Mouse (Mus musculus) Patski (cell line): ENCODE measurements at regions not wholly inside any gene's neighbourhood (a gene's known extent, or its start where the extent isn't known, plus 50 kb on each side); places are given as distances from the start of the nearest gene placed in this dataset.

Experiments
- ATAC-seq: fragments of 100-300 bp; one replicate; pipeline ENCODE4 v1.8.0; 2021
- CTCF ChIA-PET: fragments of 350-600 bp; sonication (Branson Sonifier 250); formaldehyde crosslinking; loops from one replicate; lab custom pipeline; 2022; ENCODE audit warnings: inconsistent platforms; lab: Charles Lee
- POLR2A ChIA-PET: fragments of 350-600 bp; sonication (Branson Sonifier 250); formaldehyde crosslinking; loops from one replicate; lab custom pipeline; 2022; ENCODE audit warnings: antibody characterized with exemption, inconsistent platforms; lab: Charles Lee
- DNase-seq: peaks from one replicate; pipeline ENCODE4 v3.0.0-alpha.2; 2011; ENCODE audit warnings: low read depth, low spot score
- H3K27me3 ChIP-seq: fragments of 371-371 bp; one replicate; pipeline ENCODE4 v1.5.1; 2021
- CTCF ChIP-seq: fragments of 100-300 bp; IDR thresholded peaks from one replicate; pipeline ENCODE4 v1.5.1; 2021
- in situ Hi-C: fragments of 300-500 bp; cut with MboI; formaldehyde crosslinking; loops from 3 replicates; pipeline ENCODE4 v1.11.1; 2018; ENCODE audit warnings: low pct_unique_long_range_greater_than_20kb, mixed read lengths

DNA sequence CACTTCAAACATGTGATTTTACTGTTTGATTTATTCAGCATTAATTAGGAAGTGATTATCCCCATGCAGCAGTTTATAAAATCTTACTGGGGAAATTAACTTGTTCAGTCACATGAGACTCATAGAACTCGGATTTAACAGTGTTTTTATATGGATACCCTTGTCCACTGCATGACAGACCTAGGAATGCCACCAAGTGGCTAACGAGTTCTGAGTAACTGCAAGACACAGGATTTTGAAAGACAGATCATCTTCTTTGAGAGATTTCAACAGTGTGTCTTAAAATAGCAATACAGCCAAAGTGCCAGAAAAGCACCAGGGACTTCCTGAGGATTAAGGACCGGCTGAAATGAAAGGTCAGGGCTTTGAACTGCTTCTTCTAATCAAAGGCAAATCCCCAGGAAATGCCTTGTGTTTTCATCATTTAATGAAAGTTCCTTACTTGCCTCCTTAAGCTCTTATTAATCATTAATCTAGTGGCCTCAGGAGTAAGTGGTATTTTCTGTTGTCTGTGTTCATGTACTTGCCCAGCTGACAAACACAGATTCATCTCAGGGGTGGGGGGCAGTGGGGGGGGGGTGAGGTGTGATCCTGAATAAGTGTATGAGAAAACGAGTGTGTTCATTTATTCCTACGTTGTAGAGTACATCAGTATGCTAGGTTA lies 193.4 kb downstream of the Gm13691 start:
- in situ Hi-C loops = no loop called here
- DNase-seq (peak; percentile 20), ATAC-seq (no peak)
- peaks cover 12% of the 10 kb centered on the region for H3K27me3 ChIP-seq
- ChIA-PET CTCF (interaction anchor here (0.9 kb wide), 1 partner anchor 69 kb away, joined by 3 read pairs; no protein-coding TSS in a partner anchor), POLR2A (no interaction called here)
- TF ChIP-seq CTCF = no peak

DNA sequence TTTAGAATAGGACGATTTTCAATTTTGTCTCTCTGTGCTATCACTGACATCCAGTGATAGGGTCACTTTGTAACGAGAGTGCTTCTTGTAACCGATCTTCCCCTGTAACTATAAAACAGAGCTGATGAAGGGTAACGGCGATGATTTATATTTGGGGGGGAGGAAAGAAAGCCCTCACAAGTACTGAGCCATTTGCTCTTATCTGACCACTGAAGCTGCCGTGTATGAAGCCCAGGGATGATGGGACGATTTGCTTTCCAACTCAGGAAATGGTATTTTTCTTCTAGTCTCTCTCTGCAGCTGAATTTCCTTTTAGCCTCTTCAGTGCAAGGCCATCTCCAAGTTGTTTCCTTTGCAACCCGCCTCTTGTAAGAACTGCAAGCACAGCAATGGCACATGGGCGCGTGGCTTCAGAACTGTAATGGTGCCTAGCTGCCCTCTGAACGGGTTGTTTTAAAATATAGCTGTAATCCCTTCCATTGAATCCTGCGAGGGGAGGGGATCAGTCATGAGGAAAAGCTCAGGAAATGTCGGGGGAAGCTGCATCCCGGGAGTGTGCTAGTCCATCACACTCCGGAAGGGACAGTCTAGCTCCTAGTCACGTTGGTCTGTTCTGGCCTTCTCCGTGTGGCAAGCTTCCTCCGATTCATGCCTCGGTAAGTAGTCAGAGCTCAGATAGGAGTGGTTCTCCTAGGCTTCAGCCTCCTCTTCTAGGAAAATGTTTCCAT lies 194.1 kb downstream of the Gm13691 start:
- ATAC-seq (no peak), DNase-seq (no peak)
- ChIA-PET CTCF (interaction anchor here (0.9 kb wide), 1 partner anchor 70 kb away, joined by 3 read pairs; no protein-coding TSS in a partner anchor), POLR2A (no interaction called here)
- H3K27me3 ChIP-seq = peaks cover 12% of the 10 kb centered on the region
- in situ Hi-C loops = no loop called here
- TF ChIP-seq CTCF = no peak

DNA sequence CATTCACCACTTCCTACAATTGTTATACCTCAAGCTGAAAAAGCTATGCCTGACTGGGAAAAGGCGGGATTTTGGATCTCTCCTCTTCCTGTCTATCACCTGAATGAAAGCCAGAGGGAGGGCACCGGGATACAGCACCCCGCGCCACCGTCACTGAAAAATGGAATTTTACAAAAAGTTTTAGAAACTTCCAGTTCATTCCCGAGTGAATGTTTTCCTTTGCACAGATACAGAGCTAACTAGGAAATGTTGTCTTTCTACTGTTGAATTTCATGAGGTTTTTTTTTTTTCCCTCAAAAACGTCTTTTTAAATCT lies 194.6 kb downstream of the Gm13691 start:
- DNase-seq (no peak), ATAC-seq (no peak)
- POLR2A ChIA-PET = no interaction called here
- CTCF ChIA-PET = no interaction called here
- in situ Hi-C loops = no loop called here
- peaks cover 12% of the 10 kb centered on the region for H3K27me3 ChIP-seq
- TF ChIP-seq CTCF = no peak

DNA sequence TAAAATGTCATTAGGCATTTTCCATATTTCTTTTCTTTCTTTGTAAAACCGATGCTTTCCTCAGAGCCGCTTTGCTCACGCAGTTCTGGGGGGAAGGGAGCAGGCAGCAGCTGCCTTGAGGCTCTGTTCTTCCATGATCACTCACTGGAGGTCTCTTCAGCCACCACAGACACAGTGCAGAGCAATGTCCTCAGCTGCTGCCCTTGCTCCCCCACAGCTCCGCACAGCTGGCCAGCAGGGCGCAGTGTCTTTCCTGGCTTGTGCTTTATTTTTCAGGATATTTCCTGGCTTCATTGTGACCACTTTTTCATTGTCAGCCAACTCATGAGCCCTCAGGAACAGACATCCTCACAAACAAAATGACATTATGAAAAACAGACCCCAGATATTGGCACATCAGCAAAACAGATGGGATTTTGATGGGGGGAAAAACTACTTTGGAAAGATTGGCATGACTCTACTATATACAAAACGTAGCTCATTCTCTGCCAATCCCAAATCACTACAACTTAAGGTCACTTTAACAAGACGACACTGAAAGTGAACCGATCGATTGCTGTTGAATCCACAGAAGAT lies 195.9 kb downstream of the Gm13691 start:
- DNase-seq (no peak), ATAC-seq (no peak)
- POLR2A ChIA-PET = no interaction called here
- no peak for TF ChIP-seq CTCF
- CTCF ChIA-PET = no interaction called here
- in situ Hi-C loops = no loop called here
- peaks cover 9% of the 10 kb centered on the region for H3K27me3 ChIP-seq

DNA sequence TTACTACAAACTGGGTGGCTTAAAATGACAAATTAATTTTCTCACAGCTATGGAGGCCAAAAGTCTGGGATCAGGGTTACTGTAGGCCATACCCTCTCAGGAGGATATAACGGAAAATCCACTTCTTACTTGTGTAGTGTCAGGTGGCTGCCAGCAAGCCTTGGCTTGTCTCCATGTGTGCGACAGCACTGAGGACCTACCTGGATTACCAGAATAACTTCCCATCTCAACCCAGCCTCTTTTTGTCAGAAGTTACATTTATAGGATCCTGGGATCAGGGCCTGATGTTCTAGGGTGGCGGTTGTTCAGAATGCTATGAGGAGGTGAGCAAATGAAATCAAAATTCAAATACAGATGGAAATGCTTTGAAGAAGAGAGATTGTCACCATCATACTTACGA lies 197.1 kb downstream of the Gm13691 start:
- TF ChIP-seq CTCF = no peak
- CTCF ChIA-PET = no interaction called here
- ATAC-seq (no peak), DNase-seq (no peak)
- POLR2A ChIA-PET = no interaction called here
- in situ Hi-C loops = no loop called here
- H3K27me3 ChIP-seq = peaks cover 12% of the 10 kb centered on the region

DNA sequence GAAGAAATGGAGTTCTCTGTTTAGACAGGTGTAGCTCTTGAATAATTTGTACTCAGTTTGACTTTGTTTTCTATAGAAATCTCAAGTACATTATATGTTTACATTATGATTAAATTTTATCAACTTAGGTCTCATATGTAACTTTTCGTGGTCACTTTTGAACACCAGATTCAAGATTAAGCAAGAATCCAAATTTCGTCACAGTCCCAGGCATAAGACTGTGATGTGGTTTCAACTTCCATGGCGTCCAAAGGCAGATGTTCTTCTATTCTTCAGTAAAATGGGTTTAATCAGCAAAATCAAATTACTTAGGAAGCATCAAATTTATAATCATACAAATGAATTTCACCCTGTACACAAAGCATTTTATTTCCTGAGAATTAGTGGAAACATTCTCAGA lies 198.9 kb downstream of the Gm13691 start:
- DNase-seq (no peak), ATAC-seq (no peak)
- POLR2A ChIA-PET = no interaction called here
- in situ Hi-C loops = no loop called here
- CTCF ChIA-PET = no interaction called here
- no peak for TF ChIP-seq CTCF
- peaks cover 12% of the 10 kb centered on the region for H3K27me3 ChIP-seq

DNA sequence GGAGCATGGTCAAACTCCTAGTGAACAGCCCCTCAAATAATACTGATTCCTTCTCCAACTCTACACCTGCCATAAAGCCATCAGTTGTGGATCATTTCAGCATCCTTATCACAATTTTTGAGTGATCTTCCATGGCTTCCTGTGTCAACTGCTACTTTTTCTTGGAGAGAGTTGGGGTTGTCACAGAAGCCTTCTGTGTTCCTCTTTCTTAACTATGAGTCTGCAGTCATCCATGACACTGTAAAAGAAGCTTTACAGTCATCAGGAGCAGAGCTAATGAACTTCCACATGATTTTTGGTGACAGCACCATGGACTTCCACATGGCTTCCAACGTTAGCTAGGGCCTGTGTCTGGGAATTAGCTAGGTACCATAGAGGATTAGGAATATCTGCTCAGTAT lies 208.1 kb downstream of the Calcrl start:
- CTCF ChIA-PET = no interaction called here

DNA sequence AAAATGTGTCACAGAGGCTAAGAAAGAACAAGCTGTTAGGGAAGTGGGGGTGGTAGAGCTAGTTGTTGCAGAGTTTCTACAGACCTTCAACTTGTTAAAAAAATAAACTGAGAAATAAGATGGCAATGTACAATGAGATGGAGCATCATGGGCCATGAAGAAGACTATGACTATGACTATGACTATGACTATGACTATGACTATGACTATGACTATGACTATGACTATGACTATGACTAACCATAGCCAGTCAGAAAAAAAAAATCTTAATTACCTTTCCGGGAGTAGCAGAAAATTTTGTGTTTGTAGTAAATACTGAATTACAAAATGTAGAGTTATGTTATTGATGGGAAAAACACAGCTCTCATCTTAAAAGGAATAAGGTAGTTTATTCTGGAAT lies 203.2 kb downstream of the Calcrl start:
- POLR2A ChIA-PET = no interaction called here
- no peak for TF ChIP-seq CTCF
- in situ Hi-C loops = no loop called here
- CTCF ChIA-PET = no interaction called here
- H3K27me3 ChIP-seq = peaks cover 13% of the 10 kb centered on the region
- ATAC-seq = no peak
- no peak for DNase-seq

More for the DNA sequence above, 208.1 kb downstream of the Calcrl start:
- in situ Hi-C loops = no loop called here
- POLR2A ChIA-PET = no interaction called here
- ATAC-seq = no peak
- H3K27me3 ChIP-seq = peaks cover 8% of the 10 kb centered on the region
- no peak for DNase-seq
- no peak for TF ChIP-seq CTCF

DNA sequence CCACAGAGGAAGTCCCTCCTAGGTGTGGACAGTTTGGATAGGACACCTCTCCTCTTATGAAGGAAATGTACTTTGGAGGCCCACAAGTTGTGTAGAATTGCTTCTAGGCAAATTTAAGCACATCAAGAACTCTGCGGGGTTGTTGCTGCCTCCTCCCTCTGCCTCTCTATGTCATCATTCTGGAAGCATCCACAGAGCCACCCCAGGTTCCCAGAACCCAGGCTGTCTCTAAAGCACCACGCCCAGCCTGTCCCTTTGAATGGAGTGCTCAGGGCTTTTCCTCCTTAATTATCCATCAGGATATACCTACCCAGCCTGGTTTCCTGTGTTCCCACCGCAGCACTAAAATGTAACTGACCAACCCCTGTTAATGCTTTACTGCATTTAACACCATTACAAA lies 195.4 kb downstream of the Calcrl start:
- ChIA-PET POLR2A (no interaction called here), CTCF (interaction anchor here (0.8 kb wide), 1 partner anchor 13 kb away, joined by 3 read pairs; no protein-coding TSS in a partner anchor)
- DNase-seq = no peak
- TF ChIP-seq CTCF = no peak
- ATAC-seq = no peak
- in situ Hi-C loops = no loop called here
- H3K27me3 ChIP-seq = peaks cover 27% of the 10 kb centered on the region

DNA sequence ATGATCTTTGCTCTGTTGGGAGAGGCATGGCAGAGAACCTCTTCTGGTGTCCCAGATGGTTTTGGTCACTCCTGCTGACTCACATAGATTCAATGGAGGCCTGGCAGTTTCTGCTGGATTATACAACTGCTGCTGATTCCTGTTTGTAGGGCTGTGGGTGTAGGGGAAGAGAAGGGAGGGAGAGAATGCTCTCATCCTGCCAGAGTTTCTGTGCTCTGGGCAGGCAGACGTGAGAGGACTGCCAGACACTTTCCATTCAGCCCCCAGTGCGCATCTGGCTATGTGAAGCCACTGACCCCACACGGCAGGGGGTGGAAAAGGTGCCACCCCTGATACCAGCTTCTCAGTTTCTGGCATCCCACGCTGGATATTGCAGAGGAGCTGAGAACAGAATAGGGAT lies 189.6 kb downstream of the Calcrl start:
- in situ Hi-C loops = no loop called here
- H3K27me3 ChIP-seq = peaks cover 28% of the 10 kb centered on the region
- CTCF ChIA-PET = interaction anchor here (0.7 kb wide), 1 partner anchor 84 kb away, joined by 3 read pairs; no protein-coding TSS in a partner anchor
- DNase-seq (no peak), ATAC-seq (no peak)
- TF ChIP-seq CTCF = no peak
- POLR2A ChIA-PET = no interaction called here

DNA sequence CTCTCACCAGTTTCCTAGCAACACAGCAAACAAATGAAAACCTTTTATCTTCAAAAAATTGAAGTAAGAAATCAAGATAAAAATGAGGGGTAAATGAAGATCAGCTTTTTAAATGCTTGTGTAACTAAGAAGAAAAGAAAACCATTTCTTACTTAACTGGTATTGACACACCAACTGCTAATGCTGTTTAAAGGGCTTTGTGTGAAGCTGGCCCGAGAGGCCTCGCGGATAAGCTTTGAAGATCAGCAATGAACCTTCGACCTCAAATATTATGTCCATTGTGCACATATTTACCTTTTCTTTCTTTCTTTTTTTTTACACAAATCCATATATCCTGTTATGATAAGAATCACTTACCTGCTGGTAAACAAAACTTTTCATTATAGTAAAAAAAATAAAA lies 184.0 kb downstream of the Calcrl start:
- ATAC-seq = no peak
- peaks cover 15% of the 10 kb centered on the region for H3K27me3 ChIP-seq
- ChIA-PET POLR2A (no interaction called here), CTCF (no interaction called here)
- in situ Hi-C loops = no loop called here
- TF ChIP-seq CTCF = no peak
- DNase-seq = no peak
